Mouse (Mus musculus) midbrain, postnatal 0 days (tissue): ENCODE data around the gene Senp8. TPM values are rescaled to one million over a fixed set of nuclear protein-coding genes. Genes with fewer than 3 reads are reported as not detected.
A peak's percentile ranks its signal among the peaks of the same experiment; 100 is the strongest.
"Not testable (repeated sequence)": the region's sequence is repeated elsewhere in the genome, so short reads cannot be mapped to it uniquely, and the experiment has no call there.

Source experiments
- ATAC-seq: fragments of 200-750 bp; cut with Nextera tagmentation; 2 replicates; pipeline ENCODE4 v1.8.0; 2017; ENCODE audit warnings: moderate number of reproducible peaks, mild to moderate bottlenecking, moderate TSS enrichment, moderate library complexity; ENCODE audit not compliant: low FRiP score
- DNase-seq: peaks from one replicate; pipeline ENCODE4 v3.0.0-alpha.2; 2015; ENCODE audit warnings: low spot score
- H3K27ac ChIP-seq: fragments of 300-500 bp; sonication (generic); 2 replicates; pipeline ENCODE4 v1.5.1; 2014; ENCODE audit warnings: low read depth, mild to moderate bottlenecking, low read length, mixed read lengths
- H3K27me3 ChIP-seq: fragments of 300-500 bp; sonication (generic); 2 replicates; pipeline ENCODE4 v1.6.1; 2014; ENCODE audit warnings: low read length, control low read depth, mixed read lengths; ENCODE audit not compliant: insufficient read depth
- H3K36me3 ChIP-seq: fragments of 300-500 bp; sonication (generic); 2 replicates; pipeline ENCODE4 v1.6.1; 2014; ENCODE audit warnings: low read length, control low read depth, mixed read lengths; ENCODE audit not compliant: insufficient read depth
- H3K4me1 ChIP-seq: fragments of 300-500 bp; sonication (generic); 2 replicates; pipeline ENCODE4 v1.6.1; 2014; ENCODE audit warnings: mild to moderate bottlenecking, control low read depth, antibody characterized with exemption, low read length, mixed read lengths; ENCODE audit not compliant: insufficient read depth
- H3K4me2 ChIP-seq: fragments of 300-500 bp; sonication (generic); 2 replicates; pipeline ENCODE4 v1.6.1; 2014; ENCODE audit warnings: low read depth, mild to moderate bottlenecking, low read length, mixed read lengths; ENCODE audit not compliant: poor library complexity, severe bottlenecking
- H3K4me3 ChIP-seq: fragments of 300-500 bp; sonication (generic); 2 replicates; pipeline ENCODE4 v1.5.1; 2014; ENCODE audit warnings: low read depth, mild to moderate bottlenecking, low read length, moderate library complexity
- H3K9ac ChIP-seq: fragments of 300-500 bp; sonication (generic); replicated peaks from 2 replicates; pipeline ENCODE4 v1.6.1; 2014; ENCODE audit warnings: mild to moderate bottlenecking, low read length, moderate library complexity, mixed read lengths; ENCODE audit not compliant: poor library complexity, severe bottlenecking
- H3K9me3 ChIP-seq: fragments of 300-500 bp; sonication (generic); 2 replicates; pipeline ENCODE4 v1.6.1; 2016; ENCODE audit warnings: low read length, control low read depth
- CTCF ChIP-seq: IDR thresholded peaks from 2 replicates; pipeline ENCODE4 v1.5.1; 2016; ENCODE audit warnings: antibody characterized with exemption, mild to moderate bottlenecking
- WGBS: fragments of 180-500 bp; shearing (Covaris S2); extraction: QIAGEN DNeasy Blood & Tissue Kit; methylation state at CpG from one replicate; pipeline ENCODE4 v1.1.7; 2014; 5-methylcytosine and 5-hydroxymethylcytosine counted together
- polyA plus RNA-seq: library from polyadenylated mRNA; unstranded; fragments of >200 nt; fragmentation: Nextera tagmentation; extraction: Ambion mirVana; gene quantifications from 2 replicates; pipeline ENCODE4 v1.2.1, GENCODE M21; 2015
- total RNA-seq: library from RNA; depleted of rRNA; stranded (reverse); fragments of >200 nt; gene quantifications from 2 replicates; pipeline ENCODE4 v1.2.3, GENCODE M21; 2014; rRNA removed

The Senp8 gene
- total RNA-seq: 5.2 and 5.4 TPM in 2 replicates
- 5.1 and 5.2 TPM in 2 replicates for polyA plus RNA-seq

- peak within 1 kb of the TSS; percentile 55 for H3K4me3 ChIP-seq
- peak; percentile 49 for TF ChIP-seq CTCF
- WGBS: 1% methylated on average over 53 of the region's 59 CpGs
- no peaks in the 10 kb centered on the region for H3K27me3 ChIP-seq
- H3K4me2 ChIP-seq: peak within 1 kb of the TSS; percentile 75
- H3K27ac ChIP-seq: peak within 1 kb of the TSS; percentile 90
- ATAC-seq (peak; percentile 96), DNase-seq (peak; percentile 99)
- H3K9ac ChIP-seq: peak within 1 kb of the TSS; percentile 71
- no peaks in the 10 kb centered on the region for H3K36me3 ChIP-seq
- H3K4me1 ChIP-seq: no peaks in the 10 kb centered on the region
- H3K9me3 ChIP-seq: no peaks in the 10 kb centered on the region
Measured at GRCm38 (mm10) chr9:59750267-59751065, at the start of gene Senp8, which contains the start of gene Myo9a. Senp8 (minus strand) TSS chr9:59750710. Myo9a (plus strand) TSS chr9:59750896.

- not testable (repeated sequence) for H3K9ac ChIP-seq, H3K4me1 ChIP-seq, DNase-seq, H3K4me3 ChIP-seq, H3K36me3 ChIP-seq, H3K27ac ChIP-seq, H3K27me3 ChIP-seq, H3K4me2 ChIP-seq, ATAC-seq, H3K9me3 ChIP-seq
- 95% methylated on average over 11 of the region's 13 CpGs for WGBS
Measured at GRCm38 (mm10) chr9:59766966-59767461, 16.5 kb upstream of the Senp8 start.

- Histone ChIP-seq H3K4me2 (no peak overlapping the region), H3K27me3 (no peaks in the 10 kb centered on the region), H3K27ac (no peak overlapping the region), H3K9me3 (no peaks in the 10 kb centered on the region), H3K9ac (no peak overlapping the region), H3K36me3 (no peaks in the 10 kb centered on the region), H3K4me1 (no peaks in the 10 kb centered on the region), H3K4me3 (no peak overlapping the region)
- peak; percentile 41 for TF ChIP-seq CTCF
- no peak for DNase-seq
- no peak for ATAC-seq
- WGBS: 84% methylated on average over 3 of the region's 3 CpGs
Measured at GRCm38 (mm10) chr9:59760515-59760914, 10.0 kb upstream of the Senp8 start.

GRCm38 (mm10) chr9:59757016-59757415 lies 6.5 kb upstream of the Senp8 start:
- H3K4me1 ChIP-seq, DNase-seq, H3K4me3 ChIP-seq, H3K27ac ChIP-seq, H3K27me3 ChIP-seq, H3K9ac ChIP-seq, H3K36me3 ChIP-seq, H3K4me2 ChIP-seq, H3K9me3 ChIP-seq, ATAC-seq: not testable (repeated sequence)
- WGBS: 95% methylated on average over 2 of the region's 3 CpGs

GRCm38 (mm10) chr9:59755199-59755598 lies 4.7 kb upstream of the Senp8 start:
- DNase-seq: no peak
- H3K9ac ChIP-seq: no peak overlapping the region
- ATAC-seq: no peak
- WGBS: 74% methylated on average over 2 of the region's 2 CpGs
- H3K4me2 ChIP-seq: no peak overlapping the region
- TF ChIP-seq CTCF: no peak
- H3K4me1 ChIP-seq: no peaks in the 10 kb centered on the region
- no peaks in the 10 kb centered on the region for H3K9me3 ChIP-seq
- H3K27ac ChIP-seq: no peak overlapping the region
- H3K4me3 ChIP-seq: no peak overlapping the region
- no peaks in the 10 kb centered on the region for H3K27me3 ChIP-seq
- H3K36me3 ChIP-seq: no peaks in the 10 kb centered on the region

GRCm38 (mm10) chr9:59751966-59752365 lies 1.5 kb upstream of the Senp8 start:
- DNase-seq: no peak
- 4% methylated on average over 2 of the region's 2 CpGs for WGBS
- no peak for ATAC-seq
- Histone ChIP-seq H3K9me3 (no peaks in the 10 kb centered on the region), H3K4me3 (peak overlapping the region; percentile 55), H3K27ac (no peak overlapping the region; the same call in 1 of the 2 replicates), H3K4me1 (no peaks in the 10 kb centered on the region), H3K27me3 (no peaks in the 10 kb centered on the region), H3K9ac (peak overlapping the region; percentile 71), H3K36me3 (no peaks in the 10 kb centered on the region), H3K4me2 (peak overlapping the region; percentile 75)
- TF ChIP-seq CTCF: no peak
